Mouse (Mus musculus) heart, embryonic 11.5 days (tissue): Measurements from ENCODE around the gene Gm9045. TPM values are rescaled to one million over a fixed set of nuclear protein-coding genes. Genes with fewer than 3 reads are reported as not detected.
A peak's percentile ranks its signal among the peaks of the same experiment; 100 is the strongest.
"Not testable (repeated sequence)": the region's sequence is repeated elsewhere in the genome, so short reads cannot be mapped to it uniquely, and the experiment has no call there.

Experiments
- ATAC-seq: fragments of 200-750 bp; cut with Nextera tagmentation; replicated peaks from 2 replicates; pipeline ENCODE4 v1.8.0; 2017; ENCODE audit warnings: moderate library complexity; ENCODE audit not compliant: insufficient number of reproducible peaks, low FRiP score, low TSS enrichment
- H3K27ac ChIP-seq: fragments of 300-500 bp; sonication (generic); 2 replicates; pipeline ENCODE4 v1.5.1; 2014; ENCODE audit warnings: mild to moderate bottlenecking, low read depth, low read length
- H3K27me3 ChIP-seq: fragments of 300-500 bp; sonication (generic); 2 replicates; pipeline ENCODE4 v1.6.1; 2014; ENCODE audit warnings: mild to moderate bottlenecking, low read length, mixed read lengths; ENCODE audit not compliant: control insufficient read depth, insufficient read depth
- H3K36me3 ChIP-seq: fragments of 300-500 bp; sonication (generic); 2 replicates; pipeline ENCODE4 v1.6.1; 2014; ENCODE audit warnings: mild to moderate bottlenecking, low read length, moderate library complexity, mixed read lengths; ENCODE audit not compliant: control insufficient read depth, insufficient read depth
- H3K4me1 ChIP-seq: fragments of 300-500 bp; sonication (generic); 2 replicates; pipeline ENCODE4 v1.6.1; 2014; ENCODE audit warnings: low read length; ENCODE audit not compliant: control insufficient read depth, insufficient read depth
- H3K4me2 ChIP-seq: fragments of 300-500 bp; sonication (generic); 2 replicates; pipeline ENCODE4 v1.6.1; 2014; ENCODE audit warnings: mild to moderate bottlenecking, moderate library complexity
- H3K4me3 ChIP-seq: fragments of 300-500 bp; sonication (generic); 2 replicates; pipeline ENCODE4 v1.5.1; 2014; ENCODE audit warnings: low read depth, low read length
- H3K9ac ChIP-seq: fragments of 300-500 bp; sonication (generic); 2 replicates; pipeline ENCODE4 v1.6.1; 2014; ENCODE audit warnings: mild to moderate bottlenecking, low read depth, low read length, moderate library complexity
- H3K9me3 ChIP-seq: fragments of 300-500 bp; sonication (generic); replicated peaks from 2 replicates; pipeline ENCODE4 v1.6.1; 2016; ENCODE audit warnings: low read length; ENCODE audit not compliant: control insufficient read depth
- WGBS: fragments of 180-500 bp; shearing (Covaris S2); extraction: QIAGEN DNeasy Blood & Tissue Kit; methylation state at CpG from one replicate; pipeline ENCODE4 v1.1.7; 2014; ENCODE audit not compliant: insufficient replicate concordance; 5-methylcytosine and 5-hydroxymethylcytosine counted together
- polyA plus RNA-seq: library from polyadenylated mRNA; unstranded; fragments of >200 nt; fragmentation: Nextera tagmentation; extraction: Ambion mirVana; gene quantifications from 2 replicates; pipeline ENCODE4 v1.2.1, GENCODE M21; 2014

Gene Gm9045
- polyA plus RNA-seq = 0.11 TPM in 1 of 2 replicates, not detected in the other

DNA sequence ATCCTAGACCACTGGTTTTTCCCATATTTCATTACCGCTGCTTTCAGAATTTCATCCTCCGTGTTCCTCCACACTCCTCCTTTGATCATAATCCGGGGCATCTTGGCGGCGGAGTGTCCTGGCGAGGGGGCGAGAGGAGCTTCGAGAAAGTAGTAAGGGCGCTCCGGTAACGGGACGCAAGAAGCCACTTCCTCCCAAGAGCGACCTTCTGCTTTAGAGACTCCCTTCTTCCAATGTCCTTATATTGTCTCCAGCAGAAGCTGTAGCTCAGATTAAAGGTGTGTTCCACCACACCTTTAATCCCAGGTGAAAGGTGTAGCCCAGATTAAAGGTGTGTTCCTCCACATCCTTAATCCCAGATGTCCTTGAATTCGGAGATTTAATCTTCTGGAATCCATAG, at the start of gene Gm9045:
Gene Gm9045, minus strand, starts transcription at position 101 of the 400 bp plus-strand sequence.
- not testable (repeated sequence) for H3K27ac ChIP-seq, H3K27me3 ChIP-seq, H3K4me3 ChIP-seq, H3K4me1 ChIP-seq, ATAC-seq, H3K4me2 ChIP-seq, H3K9me3 ChIP-seq, H3K36me3 ChIP-seq, H3K9ac ChIP-seq
- WGBS = no CpG with 5 or more reads among the region's 14 CpGs

DNA sequence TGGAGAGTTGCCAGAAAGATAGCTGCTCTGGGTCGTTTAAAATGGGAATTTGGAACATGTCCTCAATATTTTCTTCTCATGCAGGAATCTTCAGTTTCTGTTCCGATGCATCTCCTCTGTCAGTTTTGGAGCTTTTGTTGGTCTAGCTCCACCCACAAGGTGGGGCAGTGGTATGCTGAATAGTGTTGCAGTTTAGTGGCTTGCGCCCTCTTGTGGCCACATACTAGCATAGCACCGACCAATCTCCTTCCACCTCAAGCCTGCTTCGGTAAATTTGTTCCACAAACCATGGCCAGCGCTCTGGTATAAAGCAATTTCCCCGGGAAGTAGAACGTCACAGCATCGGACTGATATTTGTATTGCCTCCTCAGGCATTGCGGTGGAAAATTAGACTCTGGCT, 32.8 kb upstream of the Gm9045 start:
- Histone ChIP-seq H3K4me1 (no peaks in the 10 kb centered on the region), H3K9ac (no peak overlapping the region), H3K4me2 (peak overlapping the region; percentile 43; the same call in 1 of the 2 replicates), H3K9me3 (no peaks in the 10 kb centered on the region), H3K27me3 (no peaks in the 10 kb centered on the region), H3K4me3 (no peak overlapping the region), H3K36me3 (no peaks in the 10 kb centered on the region), H3K27ac (no peak overlapping the region)
- WGBS = 15% methylated on average over 10 of the region's 10 CpGs
- ATAC-seq = peak; percentile 63; the same call in 1 of the 2 replicates

DNA sequence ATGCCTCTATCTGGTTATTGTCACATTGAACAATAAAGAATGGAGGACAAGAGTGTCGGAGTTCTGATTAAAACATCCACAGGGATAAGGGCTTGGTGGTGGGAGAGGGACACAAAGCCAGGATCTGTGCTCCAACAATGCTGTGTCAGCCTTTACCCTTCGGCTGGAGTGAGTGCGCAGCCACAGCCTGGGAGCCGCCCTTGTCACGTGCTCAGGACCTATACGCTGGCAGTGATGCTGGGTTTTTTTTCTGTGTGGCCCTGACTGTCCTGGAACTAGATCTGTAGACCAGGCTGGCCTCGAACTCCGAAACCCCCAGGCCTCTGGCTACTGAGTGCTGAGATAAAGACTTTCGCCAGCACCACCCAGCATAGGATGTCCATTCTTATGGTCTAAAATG, 31.9 kb upstream of the Gm9045 start:
- H3K27me3 ChIP-seq = no peaks in the 10 kb centered on the region
- no peak overlapping the region for H3K4me3 ChIP-seq
- no peak overlapping the region for H3K9ac ChIP-seq
- no peak overlapping the region for H3K4me2 ChIP-seq
- H3K36me3 ChIP-seq = no peaks in the 10 kb centered on the region
- WGBS = 86% methylated on average over 9 of the region's 9 CpGs
- H3K27ac ChIP-seq = no peak overlapping the region
- ATAC-seq = no peak
- no peaks in the 10 kb centered on the region for H3K4me1 ChIP-seq
- H3K9me3 ChIP-seq = no peaks in the 10 kb centered on the region

DNA sequence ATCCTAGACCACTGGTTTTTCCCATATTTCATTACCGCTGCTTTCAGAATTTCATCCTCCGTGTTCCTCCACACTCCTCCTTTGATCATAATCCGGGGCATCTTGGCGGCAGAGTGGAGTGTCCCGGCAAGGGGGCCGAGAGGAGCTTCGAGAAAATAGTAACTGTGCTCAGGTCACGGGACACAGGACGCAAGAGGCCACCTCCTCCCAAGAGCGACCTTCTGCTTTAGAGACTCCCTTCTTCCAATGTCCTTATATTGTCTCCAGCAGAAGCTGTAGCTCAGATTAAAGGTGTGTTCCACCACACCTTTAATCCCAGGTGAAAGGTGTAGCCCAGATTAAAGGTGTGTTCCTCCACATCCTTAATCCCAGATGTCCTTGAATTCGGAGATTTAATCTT, 16.4 kb upstream of the Gm9045 start, which contains the start of gene Gm9049:
Gene Gm9049, minus strand, starts transcription at position 101 of the 400 bp plus-strand sequence.
- no CpG with 5 or more reads among the region's 11 CpGs for WGBS
- not testable (repeated sequence) for H3K27me3 ChIP-seq, H3K36me3 ChIP-seq, H3K4me2 ChIP-seq, H3K9ac ChIP-seq, ATAC-seq, H3K4me1 ChIP-seq, H3K9me3 ChIP-seq, H3K27ac ChIP-seq, H3K4me3 ChIP-seq

DNA sequence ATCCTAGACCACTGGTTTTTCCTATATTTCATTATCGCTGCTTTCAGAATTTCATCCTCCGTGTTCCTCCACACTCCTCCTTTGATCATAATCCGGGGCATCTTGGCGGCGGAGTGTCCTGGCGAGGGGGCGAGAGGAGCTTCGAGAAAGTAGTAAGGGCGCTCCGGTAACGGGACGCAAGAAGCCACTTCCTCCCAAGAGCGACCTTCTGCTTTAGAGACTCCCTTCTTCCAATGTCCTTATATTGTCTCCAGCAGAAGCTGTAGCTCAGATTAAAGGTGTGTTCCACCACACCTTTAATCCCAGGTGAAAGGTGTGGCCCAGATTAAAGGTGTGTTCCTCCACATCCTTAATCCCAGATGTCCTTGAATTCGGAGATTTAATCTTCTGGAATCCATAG, 10.9 kb upstream of the Gm9045 start, which contains the start of gene Gm9048:
Gene Gm9048, minus strand, starts transcription at position 101 of the 400 bp plus-strand sequence.
- WGBS = 71% methylated on average over 1 of the region's 14 CpGs
- H3K27ac ChIP-seq, H3K4me1 ChIP-seq, H3K27me3 ChIP-seq, ATAC-seq, H3K4me2 ChIP-seq, H3K9ac ChIP-seq, H3K9me3 ChIP-seq, H3K4me3 ChIP-seq, H3K36me3 ChIP-seq: not testable (repeated sequence)

DNA sequence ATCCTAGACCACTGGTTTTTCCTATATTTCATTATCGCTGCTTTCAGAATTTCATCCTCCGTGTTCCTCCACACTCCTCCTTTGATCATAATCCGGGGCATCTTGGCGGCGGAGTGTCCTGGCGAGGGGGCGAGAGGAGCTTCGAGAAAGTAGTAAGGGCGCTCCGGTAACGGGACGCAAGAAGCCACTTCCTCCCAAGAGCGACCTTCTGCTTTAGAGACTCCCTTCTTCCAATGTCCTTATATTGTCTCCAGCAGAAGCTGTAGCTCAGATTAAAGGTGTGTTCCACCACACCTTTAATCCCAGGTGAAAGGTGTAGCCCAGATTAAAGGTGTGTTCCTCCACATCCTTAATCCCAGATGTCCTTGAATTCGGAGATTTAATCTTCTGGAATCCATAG, 5.5 kb upstream of the Gm9045 start, which contains the start of gene Gm9046:
Gene Gm9046, minus strand, starts transcription at position 101 of the 400 bp plus-strand sequence.
- H3K27me3 ChIP-seq, H3K4me3 ChIP-seq, H3K36me3 ChIP-seq, H3K9ac ChIP-seq, H3K4me1 ChIP-seq, ATAC-seq, H3K27ac ChIP-seq, H3K4me2 ChIP-seq, H3K9me3 ChIP-seq: not testable (repeated sequence)
- WGBS = no CpG with 5 or more reads among the region's 14 CpGs

DNA sequence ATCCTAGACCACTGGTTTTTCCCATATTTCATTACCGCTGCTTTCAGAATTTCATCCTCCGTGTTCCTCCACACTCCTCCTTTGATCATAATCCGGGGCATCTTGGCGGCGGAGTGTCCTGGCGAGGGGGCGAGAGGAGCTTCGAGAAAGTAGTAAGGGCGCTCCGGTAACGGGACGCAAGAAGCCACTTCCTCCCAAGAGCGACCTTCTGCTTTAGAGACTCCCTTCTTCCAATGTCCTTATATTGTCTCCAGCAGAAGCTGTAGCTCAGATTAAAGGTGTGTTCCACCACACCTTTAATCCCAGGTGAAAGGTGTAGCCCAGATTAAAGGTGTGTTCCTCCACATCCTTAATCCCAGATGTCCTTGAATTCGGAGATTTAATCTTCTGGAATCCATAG, 5.3 kb downstream of the Gm9045 start, which contains the start of gene Gm9044:
Gene Gm9044, minus strand, starts transcription at position 101 of the 400 bp plus-strand sequence.
- ATAC-seq, H3K9ac ChIP-seq, H3K4me3 ChIP-seq, H3K9me3 ChIP-seq, H3K4me1 ChIP-seq, H3K27me3 ChIP-seq, H3K4me2 ChIP-seq, H3K36me3 ChIP-seq, H3K27ac ChIP-seq: not testable (repeated sequence)
- no CpG with 5 or more reads among the region's 14 CpGs for WGBS

DNA sequence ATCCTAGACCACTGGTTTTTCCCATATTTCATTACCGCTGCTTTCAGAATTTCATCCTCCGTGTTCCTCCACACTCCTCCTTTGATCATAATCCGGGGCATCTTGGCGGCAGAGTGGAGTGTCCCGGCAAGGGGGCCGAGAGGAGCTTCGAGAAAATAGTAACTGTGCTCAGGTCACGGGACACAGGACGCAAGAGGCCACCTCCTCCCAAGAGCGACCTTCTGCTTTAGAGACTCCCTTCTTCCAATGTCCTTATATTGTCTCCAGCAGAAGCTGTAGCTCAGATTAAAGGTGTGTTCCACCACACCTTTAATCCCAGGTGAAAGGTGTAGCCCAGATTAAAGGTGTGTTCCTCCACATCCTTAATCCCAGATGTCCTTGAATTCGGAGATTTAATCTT, 10.8 kb downstream of the Gm9045 start, which contains the start of gene Gm9040:
Gene Gm9040, minus strand, starts transcription at position 101 of the 400 bp plus-strand sequence.
- H3K27ac ChIP-seq, H3K4me3 ChIP-seq, H3K36me3 ChIP-seq, H3K27me3 ChIP-seq, H3K9ac ChIP-seq, H3K9me3 ChIP-seq, H3K4me2 ChIP-seq, H3K4me1 ChIP-seq, ATAC-seq: not testable (repeated sequence)
- no CpG with 5 or more reads among the region's 11 CpGs for WGBS

DNA sequence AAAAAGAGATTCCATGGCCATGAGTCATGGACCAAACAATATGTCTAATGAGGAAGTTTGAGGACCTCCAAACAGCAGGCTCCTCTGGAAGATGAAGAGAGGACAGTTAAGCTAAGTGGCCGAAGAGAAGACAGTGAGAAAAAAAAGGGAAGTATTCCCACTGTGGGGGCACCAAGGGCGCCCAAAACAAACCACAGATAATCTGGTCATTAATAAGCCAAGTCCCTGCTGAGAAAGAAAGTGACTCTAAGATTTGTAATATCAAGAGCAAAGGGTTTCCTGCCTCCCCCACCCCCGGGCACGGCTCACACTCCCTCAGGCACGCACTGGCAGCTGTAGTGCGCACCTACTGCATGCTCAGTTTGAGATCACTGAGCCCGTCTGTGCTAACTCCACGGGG, 18.6 kb downstream of the Gm9045 start:
- Histone ChIP-seq H3K4me1 (no peaks in the 10 kb centered on the region), H3K36me3 (no peaks in the 10 kb centered on the region), H3K9me3 (no peaks in the 10 kb centered on the region), H3K4me2 (no peak overlapping the region), H3K4me3 (no peak overlapping the region), H3K9ac (no peak overlapping the region), H3K27ac (no peak overlapping the region), H3K27me3 (no peaks in the 10 kb centered on the region)
- no peak for ATAC-seq
- 78% methylated on average over 8 of the region's 8 CpGs for WGBS
